Mouse (Mus musculus) limb, embryonic 13.5 days (tissue): ENCODE data around the gene Prkcg. TPM values are rescaled to one million over a fixed set of nuclear protein-coding genes. Genes with fewer than 3 reads are reported as not detected.
A peak's percentile ranks its signal among the peaks of the same experiment; 100 is the strongest.

ENCODE experiments used
- ATAC-seq: fragments of 200-750 bp; cut with Nextera tagmentation; 2 replicates; pipeline ENCODE4 v1.8.0; 2017; ENCODE audit warnings: low read depth, moderate number of reproducible peaks, moderate TSS enrichment; ENCODE audit not compliant: low FRiP score
- H3K27ac ChIP-seq: fragments of 300-500 bp; sonication (generic); 2 replicates; pipeline ENCODE4 v1.5.1; 2015; ENCODE audit warnings: inconsistent platforms, mild to moderate bottlenecking, moderate library complexity
- H3K27me3 ChIP-seq: fragments of 300-500 bp; sonication (generic); 2 replicates; pipeline ENCODE4 v1.6.1; 2015; ENCODE audit warnings: mild to moderate bottlenecking, inconsistent platforms
- H3K36me3 ChIP-seq: fragments of 300-500 bp; sonication (generic); 2 replicates; pipeline ENCODE4 v1.6.1; 2015; ENCODE audit warnings: inconsistent platforms, mild to moderate bottlenecking, moderate library complexity
- H3K4me1 ChIP-seq: fragments of 300-500 bp; sonication (generic); 2 replicates; pipeline ENCODE4 v1.6.1; 2015; ENCODE audit warnings: inconsistent platforms
- H3K4me2 ChIP-seq: fragments of 300-500 bp; sonication (generic); replicated peaks from 2 replicates; pipeline ENCODE4 v1.6.1; 2015; ENCODE audit warnings: inconsistent platforms, mild to moderate bottlenecking, moderate library complexity
- H3K4me3 ChIP-seq: fragments of 300-500 bp; sonication (generic); 2 replicates; pipeline ENCODE4 v1.5.1; 2015; ENCODE audit warnings: moderate library complexity, mild to moderate bottlenecking, inconsistent platforms
- H3K9ac ChIP-seq: fragments of 300-500 bp; sonication (generic); 2 replicates; pipeline ENCODE4 v1.6.1; 2015; ENCODE audit warnings: mild to moderate bottlenecking, inconsistent platforms
- H3K9me3 ChIP-seq: fragments of 300-500 bp; sonication (generic); 2 replicates; pipeline ENCODE4 v1.6.1; 2016; ENCODE audit warnings: inconsistent platforms
- WGBS: fragments of 180-500 bp; shearing (Covaris S2); methylation state at CpG from one replicate; pipeline ENCODE4 v1.1.7; 2015; 5-methylcytosine and 5-hydroxymethylcytosine counted together
- polyA plus RNA-seq: library from polyadenylated mRNA; unstranded; fragments of >200 nt; fragmentation: Nextera tagmentation; extraction: Ambion mirVana; gene quantifications from 2 replicates; pipeline ENCODE4 v1.2.1, GENCODE M21; 2015

Gene Prkcg
- polyA plus RNA-seq, 1 experiment from 2014 or later: 0.23 TPM

DNA sequence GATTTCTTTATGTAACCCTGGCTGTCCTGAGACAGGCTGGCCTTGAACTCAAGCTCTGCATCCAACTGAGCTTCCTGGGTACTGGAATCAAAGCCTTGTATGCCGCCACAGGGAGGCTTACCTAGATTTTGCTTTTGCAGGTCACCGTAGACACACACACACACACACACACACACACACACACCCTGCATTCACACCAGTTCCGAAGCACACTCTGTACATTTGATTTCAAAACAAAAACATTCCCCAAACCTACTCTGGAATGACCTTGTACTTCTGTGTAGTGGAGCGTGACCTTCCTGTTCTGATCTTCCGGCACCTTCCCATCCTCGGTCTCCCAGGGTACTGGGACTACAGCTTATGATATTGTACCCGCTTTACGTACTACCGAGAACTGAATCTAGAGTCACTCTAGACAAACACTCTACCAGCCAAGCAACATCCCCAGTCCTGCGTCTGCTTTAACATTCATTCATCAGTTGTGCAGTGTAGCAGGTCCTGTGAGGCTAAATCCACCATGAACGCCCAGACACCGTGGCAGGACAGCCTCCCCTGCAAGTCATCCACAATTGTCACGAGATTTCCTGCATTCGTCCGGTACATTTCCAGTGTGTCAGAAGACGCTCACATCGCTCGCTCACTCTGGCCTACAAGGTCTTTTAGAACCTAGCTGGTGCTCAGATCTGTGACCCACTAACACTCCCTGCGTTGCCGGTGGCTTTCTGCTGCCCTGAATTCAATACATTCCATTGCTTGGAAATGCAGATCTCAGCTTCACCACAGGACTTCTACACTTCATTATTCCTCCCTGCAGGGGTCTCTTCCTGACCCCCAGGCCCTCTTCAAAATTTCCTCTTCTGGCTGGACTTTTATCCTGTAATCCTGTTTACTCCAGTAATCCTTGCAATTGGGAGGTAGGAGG lies 58.6 kb downstream of the Prkcg start:
- H3K27ac ChIP-seq: no peak overlapping the region
- no peak overlapping the region for H3K4me3 ChIP-seq
- peaks cover 87% of the 10 kb centered on the region for H3K36me3 ChIP-seq
- H3K27me3 ChIP-seq: no peaks in the 10 kb centered on the region
- H3K4me2 ChIP-seq: no peak overlapping the region
- ATAC-seq: no peak
- no peaks in the 10 kb centered on the region for H3K9me3 ChIP-seq
- WGBS: 64% methylated on average over 20 of the region's 20 CpGs
- H3K4me1 ChIP-seq: no peaks in the 10 kb centered on the region
- H3K9ac ChIP-seq: no peak overlapping the region

DNA sequence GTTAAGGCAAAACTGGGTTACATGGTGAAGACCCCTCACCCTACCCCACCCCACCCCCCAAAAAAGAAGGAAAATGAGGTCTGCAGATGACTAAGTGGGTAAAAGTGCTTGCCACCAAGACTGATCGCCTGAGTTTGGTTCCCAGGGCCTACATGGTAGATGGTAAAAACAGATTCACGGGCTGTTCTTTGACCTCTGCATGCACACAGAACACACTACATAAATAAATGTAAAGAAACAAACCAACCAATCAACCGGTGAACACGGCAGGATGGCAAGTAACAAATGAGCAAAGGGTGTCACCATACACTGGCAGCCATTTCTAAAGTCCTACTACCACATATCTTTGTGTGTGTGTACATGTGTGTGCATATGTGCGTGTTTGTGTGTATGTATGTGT lies 59.3 kb downstream of the Prkcg start:
- Histone ChIP-seq H3K27ac (no peak overlapping the region), H3K9me3 (no peaks in the 10 kb centered on the region), H3K4me2 (no peak overlapping the region), H3K27me3 (no peaks in the 10 kb centered on the region), H3K36me3 (peaks cover 87% of the 10 kb centered on the region), H3K4me3 (no peak overlapping the region), H3K9ac (no peak overlapping the region), H3K4me1 (no peaks in the 10 kb centered on the region)
- 77% methylated on average over 5 of the region's 5 CpGs for WGBS
- ATAC-seq: no peak

DNA sequence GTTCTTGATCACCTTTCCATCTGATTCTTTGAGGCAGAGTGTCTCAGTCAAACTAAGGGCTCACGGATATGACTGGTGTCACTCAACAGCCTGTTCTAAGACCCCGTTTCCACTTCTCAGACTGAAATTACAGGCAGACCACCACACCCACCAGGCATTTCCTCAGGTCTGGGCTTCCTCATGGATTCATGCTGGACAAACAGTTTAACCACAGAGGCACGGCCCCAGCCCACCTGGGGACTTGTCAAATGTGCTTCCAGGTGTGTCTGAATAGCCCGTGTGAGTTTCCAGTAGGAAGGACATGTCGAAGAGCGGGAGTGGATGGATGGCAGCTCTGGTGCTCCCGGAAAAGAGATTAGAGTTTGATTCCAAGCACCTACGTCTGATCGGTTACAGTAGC lies 60.8 kb downstream of the Prkcg start:
- Histone ChIP-seq H3K4me1 (no peaks in the 10 kb centered on the region), H3K9me3 (no peaks in the 10 kb centered on the region), H3K4me2 (no peak overlapping the region), H3K27ac (no peak overlapping the region), H3K4me3 (no peak overlapping the region), H3K27me3 (no peaks in the 10 kb centered on the region), H3K9ac (no peak overlapping the region), H3K36me3 (peaks cover 79% of the 10 kb centered on the region)
- 90% methylated on average over 9 of the region's 9 CpGs for WGBS
- ATAC-seq: no peak

DNA sequence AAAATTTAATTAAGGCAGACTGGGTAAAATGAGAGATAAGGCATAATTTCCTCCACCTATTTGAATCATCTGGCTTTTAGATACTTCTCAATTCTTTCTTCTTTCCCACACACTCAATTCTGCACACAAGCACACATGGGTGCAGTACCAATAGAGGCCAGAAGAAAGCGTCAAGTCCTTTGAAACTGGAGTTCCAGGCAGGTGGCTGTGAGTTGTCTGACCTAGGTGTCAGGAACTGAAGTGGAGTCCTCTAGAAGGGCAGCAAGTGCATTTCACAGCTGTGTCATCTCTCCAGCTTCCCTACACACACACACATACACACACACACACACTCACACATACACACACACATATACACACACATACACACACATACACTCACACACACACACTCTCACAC lies 62.6 kb downstream of the Prkcg start:
- Histone ChIP-seq H3K4me1 (no peaks in the 10 kb centered on the region), H3K36me3 (peaks cover 76% of the 10 kb centered on the region), H3K4me2 (no peak overlapping the region), H3K27me3 (no peaks in the 10 kb centered on the region), H3K4me3 (no peak overlapping the region), H3K9me3 (no peaks in the 10 kb centered on the region), H3K9ac (no peak overlapping the region), H3K27ac (no peak overlapping the region)
- ATAC-seq: no peak
- WGBS: 90% methylated on average over 1 of the region's 1 CpGs

DNA sequence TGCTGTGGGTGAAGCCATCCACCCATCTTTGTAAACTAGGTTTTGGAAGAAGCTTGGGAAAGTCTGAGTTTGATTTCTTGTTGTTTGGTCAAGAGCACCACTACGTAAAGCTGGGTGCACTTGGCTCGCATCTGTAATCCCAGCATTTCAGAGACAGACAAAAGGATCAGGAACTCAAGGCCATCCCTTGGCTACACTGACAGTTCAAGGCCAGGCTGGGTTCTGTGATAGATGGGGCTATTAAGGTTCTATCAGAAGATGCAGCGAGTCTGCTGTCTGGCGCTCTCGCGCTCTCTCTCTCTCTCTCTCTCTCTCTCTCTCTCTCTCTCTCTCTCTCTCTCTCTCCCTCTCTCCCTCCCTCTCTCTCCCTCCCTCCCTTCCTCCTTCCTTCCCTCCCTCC lies 65.9 kb downstream of the Prkcg start:
- H3K36me3 ChIP-seq: peaks cover 72% of the 10 kb centered on the region
- 90% methylated on average over 6 of the region's 6 CpGs for WGBS
- no peak overlapping the region for H3K4me2 ChIP-seq

DNA sequence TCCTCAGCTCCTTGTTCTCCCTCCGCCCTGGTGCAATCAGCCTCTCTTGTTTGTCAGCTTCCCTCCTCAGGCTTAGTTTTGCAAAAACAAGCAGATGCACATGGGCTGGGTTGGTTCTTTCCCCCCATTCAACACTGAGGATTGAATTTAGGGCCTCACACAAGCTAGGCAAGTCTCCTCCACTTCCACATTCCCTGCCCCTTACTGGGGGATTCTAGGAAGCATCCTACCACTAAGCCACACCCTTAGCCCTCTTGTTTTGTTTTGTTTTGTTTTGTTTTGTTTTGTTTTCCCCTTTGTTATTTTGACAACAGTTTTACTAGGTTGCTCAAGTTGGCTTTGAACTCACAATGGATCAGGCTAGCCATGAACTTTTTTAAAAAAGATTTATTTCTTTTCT lies 71.7 kb downstream of the Prkcg start:
- Histone ChIP-seq H3K4me3 (no peak overlapping the region), H3K27me3 (peaks cover 9% of the 10 kb centered on the region), H3K4me2 (no peak overlapping the region), H3K36me3 (peaks cover 77% of the 10 kb centered on the region), H3K27ac (no peak overlapping the region), H3K9ac (no peak overlapping the region), H3K4me1 (no peaks in the 10 kb centered on the region), H3K9me3 (no peaks in the 10 kb centered on the region)
- no peak for ATAC-seq
- 91% methylated on average over 1 of the region's 1 CpGs for WGBS

More for the DNA sequence above, 65.9 kb downstream of the Prkcg start:
- Histone ChIP-seq H3K27ac (no peak overlapping the region), H3K4me1 (no peaks in the 10 kb centered on the region), H3K4me3 (no peak overlapping the region), H3K9me3 (no peaks in the 10 kb centered on the region), H3K27me3 (no peaks in the 10 kb centered on the region), H3K9ac (no peak overlapping the region)
- no peak for ATAC-seq

DNA sequence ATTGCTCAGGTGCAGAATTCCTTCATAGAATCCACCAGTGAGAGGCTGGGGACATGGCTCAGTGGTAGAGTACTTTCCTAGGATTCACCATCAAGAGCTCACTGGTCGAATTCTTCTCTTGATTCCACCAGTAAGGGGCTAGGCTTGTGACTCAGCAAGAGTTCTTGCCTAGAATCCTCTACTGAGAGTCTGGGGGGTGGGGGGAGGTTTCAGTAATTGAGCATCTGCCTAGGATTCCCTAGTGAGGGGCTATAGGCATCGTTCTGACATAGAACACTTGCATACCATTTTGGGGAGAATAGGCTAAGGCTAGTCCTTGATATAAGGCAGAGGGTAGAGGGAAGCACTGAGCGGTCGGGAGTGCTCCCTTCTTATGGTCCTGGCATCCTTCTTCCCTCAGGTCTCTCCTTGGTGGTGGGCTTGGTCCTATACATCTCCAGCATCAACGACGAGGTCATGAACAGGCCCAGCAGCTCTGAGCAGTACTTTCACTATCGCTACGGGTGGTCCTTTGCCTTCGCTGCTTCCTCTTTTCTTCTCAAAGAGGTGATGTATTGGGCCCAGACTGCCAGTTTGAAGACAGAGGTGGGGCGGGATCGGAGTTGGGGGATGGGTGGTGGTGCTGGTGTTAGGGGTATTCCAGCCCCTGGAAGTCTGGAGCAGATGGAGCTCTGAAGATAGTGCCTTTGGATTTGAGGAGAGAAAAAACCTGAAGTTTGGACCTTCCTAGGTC lies 76.7 kb downstream of the Prkcg start:
- Histone ChIP-seq H3K36me3 (peaks cover 47% of the 10 kb centered on the region), H3K4me1 (peaks cover 9% of the 10 kb centered on the region), H3K4me2 (no peak overlapping the region), H3K4me3 (no peak overlapping the region), H3K9ac (no peak overlapping the region), H3K27ac (no peak overlapping the region), H3K9me3 (no peaks in the 10 kb centered on the region), H3K27me3 (peaks cover 28% of the 10 kb centered on the region)
- WGBS: 39% methylated on average over 11 of the region's 11 CpGs
- no peak for ATAC-seq

DNA sequence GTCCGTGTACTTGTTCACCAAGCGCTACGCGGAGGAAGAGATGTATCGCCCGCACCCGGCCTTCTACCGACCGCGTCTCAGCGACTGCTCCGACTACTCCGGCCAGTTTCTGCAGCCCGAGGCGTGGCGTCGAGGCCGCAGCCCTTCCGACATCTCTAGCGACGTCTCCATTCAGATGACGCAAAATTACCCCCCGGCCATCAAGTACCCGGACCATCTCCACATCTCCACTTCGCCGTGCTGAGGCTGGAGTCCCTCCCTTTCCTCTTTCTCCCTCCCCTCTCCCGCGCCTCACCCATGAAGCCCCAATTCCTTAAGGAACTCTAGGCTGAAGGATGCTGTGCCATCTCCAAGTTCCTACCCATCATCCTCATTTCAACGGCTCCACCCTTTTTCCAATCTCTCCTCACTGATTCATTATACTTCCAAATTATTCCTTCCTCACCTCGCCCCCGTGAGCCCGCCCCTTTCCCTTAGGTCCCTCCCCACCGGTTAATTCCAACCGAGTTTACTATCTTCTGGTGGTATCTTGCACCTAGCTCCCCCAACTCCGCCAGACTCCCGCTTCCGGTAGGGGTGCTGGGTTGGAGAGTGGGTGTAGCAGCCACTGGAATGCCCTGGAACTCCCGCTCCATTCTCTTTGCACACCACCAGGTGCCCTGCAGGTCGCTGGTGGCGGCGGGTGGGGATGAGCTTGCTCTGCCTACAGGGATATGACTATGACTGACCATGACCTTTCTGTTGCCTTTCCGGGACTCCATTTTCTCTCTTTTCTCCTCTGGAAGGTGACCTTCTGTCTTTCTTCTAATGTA lies 77.9 kb downstream of the Prkcg start:
- H3K4me1 ChIP-seq: peaks cover 9% of the 10 kb centered on the region
- peaks cover 28% of the 10 kb centered on the region for H3K27me3 ChIP-seq
- WGBS: 15% methylated on average over 42 of the region's 42 CpGs
- ATAC-seq: peak; percentile 16; the same call in 1 of the 2 replicates
- 0 out of 2 replicates have a peak overlapping the region, but pooled peaks have one; percentile 19 for H3K9ac ChIP-seq
- H3K9me3 ChIP-seq: no peaks in the 10 kb centered on the region
- peaks cover 36% of the 10 kb centered on the region for H3K36me3 ChIP-seq
- H3K4me2 ChIP-seq: peak overlapping the region; percentile 53
- H3K4me3 ChIP-seq: no peak overlapping the region
- no peak overlapping the region for H3K27ac ChIP-seq

DNA sequence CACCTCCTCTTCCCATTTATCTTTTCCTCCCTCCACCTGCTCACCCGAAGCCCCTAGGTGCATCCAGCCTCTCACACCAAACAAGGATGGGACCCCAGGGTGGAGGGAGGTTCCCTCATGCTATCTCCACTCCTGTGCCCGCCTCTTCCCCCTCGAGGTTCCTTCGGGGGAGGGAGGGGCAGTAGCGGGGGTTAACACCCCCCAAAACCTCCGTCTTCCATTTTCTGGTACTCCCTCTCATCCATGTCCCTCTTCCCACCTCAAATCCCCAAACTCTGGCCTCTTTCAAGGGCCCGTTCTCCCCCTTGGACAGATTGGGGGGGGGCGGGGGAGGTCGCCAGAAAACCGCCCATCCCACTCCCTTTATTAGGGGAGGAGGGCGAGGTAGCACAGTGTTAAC lies 78.6 kb downstream of the Prkcg start:
- H3K4me1 ChIP-seq: peaks cover 9% of the 10 kb centered on the region
- H3K4me3 ChIP-seq: 0 out of 2 replicates have a peak overlapping the region, but pooled peaks have one; percentile 12
- no peak for ATAC-seq
- H3K4me2 ChIP-seq: peak overlapping the region; percentile 53
- 11% methylated on average over 10 of the region's 11 CpGs for WGBS
- H3K27me3 ChIP-seq: peaks cover 28% of the 10 kb centered on the region
- H3K27ac ChIP-seq: no peak overlapping the region
- H3K9me3 ChIP-seq: no peaks in the 10 kb centered on the region
- H3K9ac ChIP-seq: peak overlapping the region; percentile 19; the same call in 1 of the 2 replicates
- peaks cover 32% of the 10 kb centered on the region for H3K36me3 ChIP-seq

DNA sequence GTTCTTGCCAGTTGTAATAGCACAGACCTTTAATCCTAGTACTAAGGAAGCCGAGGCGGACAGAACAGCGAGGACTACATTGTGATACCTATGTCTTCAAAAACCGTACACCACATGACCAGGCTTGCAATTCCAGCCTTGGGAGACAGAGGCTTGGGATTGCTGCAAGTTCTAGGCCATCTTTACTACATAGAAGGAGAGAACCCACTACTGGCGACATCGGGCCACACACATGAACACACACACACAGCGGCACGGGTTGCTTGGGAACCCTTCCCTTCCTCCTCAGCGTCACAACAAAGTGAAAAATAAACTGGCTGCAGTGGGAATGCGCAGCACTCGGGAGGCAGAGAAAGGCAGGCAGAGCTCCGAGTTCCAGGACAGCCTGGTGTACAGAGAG lies 79.3 kb downstream of the Prkcg start:
- ATAC-seq: no peak
- 25% methylated on average over 12 of the region's 12 CpGs for WGBS

DNA sequence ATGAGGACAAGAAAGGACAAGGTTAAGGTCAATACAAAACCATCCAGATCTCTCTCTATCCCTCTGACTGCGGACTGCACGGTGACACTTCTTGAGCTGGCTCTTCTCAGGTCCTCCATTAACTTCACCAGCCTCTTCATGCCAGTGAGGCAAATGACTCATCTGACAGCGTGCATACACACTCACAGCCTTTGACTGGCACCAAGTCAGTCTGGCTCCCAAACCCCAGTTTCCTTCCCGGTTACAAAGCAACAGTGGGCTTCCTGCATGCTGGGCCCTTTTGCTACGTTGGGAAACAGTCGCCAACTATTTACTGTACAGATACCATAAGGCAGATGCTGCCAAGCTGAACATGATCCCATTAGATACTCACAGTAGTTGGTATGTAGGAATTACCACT lies 80.2 kb downstream of the Prkcg start:
- Histone ChIP-seq H3K27ac (no peak overlapping the region), H3K36me3 (peaks cover 30% of the 10 kb centered on the region), H3K27me3 (peaks cover 28% of the 10 kb centered on the region), H3K9me3 (no peaks in the 10 kb centered on the region), H3K9ac (no peak overlapping the region), H3K4me2 (no peak overlapping the region), H3K4me1 (peaks cover 9% of the 10 kb centered on the region), H3K4me3 (no peak overlapping the region)
- ATAC-seq: no peak
- 78% methylated on average over 6 of the region's 6 CpGs for WGBS

More for the DNA sequence above, 79.3 kb downstream of the Prkcg start:
- H3K27ac ChIP-seq: no peak overlapping the region
- peaks cover 32% of the 10 kb centered on the region for H3K36me3 ChIP-seq
- H3K9me3 ChIP-seq: no peaks in the 10 kb centered on the region
- H3K4me3 ChIP-seq: no peak overlapping the region
- H3K4me1 ChIP-seq: peaks cover 9% of the 10 kb centered on the region
- H3K4me2 ChIP-seq: peak overlapping the region; percentile 53; the same call in 1 of the 2 replicates
- peaks cover 28% of the 10 kb centered on the region for H3K27me3 ChIP-seq
- no peak overlapping the region for H3K9ac ChIP-seq
